Comparison of ENCODE assay signal across 19 mouse cellular contexts in the genomic region with DNA sequence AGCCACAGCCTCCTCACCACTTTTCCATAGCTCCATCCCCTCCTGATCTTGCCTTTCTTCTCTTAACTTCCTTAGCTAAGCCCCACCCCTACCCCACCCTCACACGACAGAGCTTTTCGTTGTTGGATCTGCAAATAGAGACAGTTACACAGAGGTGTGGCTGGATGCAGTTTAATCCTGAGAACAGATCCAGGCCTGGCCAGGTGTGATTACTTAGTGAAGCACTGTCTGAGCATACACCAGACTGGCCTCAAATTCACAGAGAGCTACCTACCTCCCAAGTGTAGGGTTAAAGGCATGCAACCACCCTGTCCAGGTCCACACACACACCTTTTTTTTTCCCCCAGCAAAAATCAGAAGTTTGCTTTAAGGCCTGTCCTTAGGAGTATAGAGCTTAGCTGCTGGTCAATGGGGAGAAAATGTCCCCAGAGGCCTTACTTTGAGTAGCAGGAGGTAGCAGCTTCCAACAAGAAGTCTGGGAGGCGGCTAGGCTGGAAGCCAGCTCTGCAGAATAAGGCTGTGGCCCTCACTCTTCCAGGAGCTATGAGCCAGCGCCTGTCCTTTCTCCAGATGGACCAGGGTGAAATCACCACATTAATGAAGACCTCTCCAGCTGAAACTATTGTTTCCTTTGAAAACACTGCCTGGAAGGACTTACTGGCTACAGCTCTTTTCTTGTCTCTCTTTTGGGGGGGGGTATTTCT.
A peak's percentile ranks its signal among the peaks of the same experiment; 100 is the strongest.
DNase-seq lines count a peak whose midpoint lies in the region; ATAC-seq lines count a peak whose summit lies in the region.
"Had no signal": no experiment of that assay in that cellular context is flagged by ENCODE, and none has a peak within 500 bp of the region (broad histone marks: within the 10 kb centered on the region; RNA-seq: fewer than 3 reads in every experiment).

No protein-coding gene starts in this region.

- WGBS in embryonic facial prominence, embryonic 14.5 days = 58% methylated on average over 4 of the region's 4 CpGs
- WGBS in embryonic facial prominence, embryonic 10.5 days = 61% methylated on average over 4 of the region's 4 CpGs
- 65% methylated on average over 4 of the region's 4 CpGs for WGBS in kidney, embryonic 14.5 days

- no peak overlapping the region for H3K9ac ChIP-seq in embryonic facial prominence, embryonic 14.5 days (ENCODE audit: low read depth, low read length)
- H3K9ac ChIP-seq in kidney, embryonic 14.5 days (ENCODE audit: low read depth, low read length) = no peak overlapping the region
- H3K9ac ChIP-seq: hindbrain, embryonic 12.5 days; limb, embryonic 15.5 days; neural tube, embryonic 13.5 days had no signal

- DNase-seq in embryonic facial prominence, embryonic 14.5 days (ENCODE audit: low spot score) = peak; percentile 28
- no peak for DNase-seq in embryonic facial prominence, embryonic 10.5 days (ENCODE audit: low spot score)
- DNase-seq in kidney, postnatal 10 days = peak; percentile 50
- DNase-seq in heart, adult 9 months (ENCODE audit: low spot score in 2 of 2) = peak; percentile 33 to 35
- DNase-seq in lung, postnatal 4 days = peak; percentile 15 to 69
- no peak for DNase-seq in ovary, postnatal 10 days (ENCODE audit: low spot score)
- DNase-seq: B cell, adult 2 months; cerebellum, adult 9-10 months; right cerebral cortex, adult 18-20 months; thymus, postnatal 14 days had no signal

- no peaks in the 10 kb centered on the region for H3K27me3 ChIP-seq in embryonic facial prominence, embryonic 14.5 days (replicated peaks; ENCODE audit: control insufficient read depth, insufficient read depth, low read length)
- H3K27me3 ChIP-seq in embryonic facial prominence, embryonic 10.5 days (replicated peaks; ENCODE audit: low read depth, poor library complexity, severe bottlenecking) = no peaks in the 10 kb centered on the region
- no peaks in the 10 kb centered on the region for H3K27me3 ChIP-seq in kidney, embryonic 14.5 days (ENCODE audit: control insufficient read depth, insufficient read depth, low read length)
- H3K27me3 ChIP-seq: hindbrain, embryonic 12.5 days; limb, embryonic 15.5 days; neural tube, embryonic 13.5 days had no signal

- H3K4me1 ChIP-seq in embryonic facial prominence, embryonic 14.5 days (ENCODE audit: control insufficient read depth, insufficient read depth, low read length) = no peaks in the 10 kb centered on the region
- H3K4me1 ChIP-seq in embryonic facial prominence, embryonic 10.5 days = peaks cover 7% of the 10 kb centered on the region
- H3K4me1 ChIP-seq in kidney, embryonic 14.5 days (ENCODE audit: control insufficient read depth, insufficient read depth, low read length) = no peaks in the 10 kb centered on the region
- H3K4me1 ChIP-seq: hindbrain, embryonic 12.5 days; neural tube, embryonic 13.5 days had no signal

- no peak overlapping the region for H3K4me2 ChIP-seq in embryonic facial prominence, embryonic 14.5 days (ENCODE audit: low read depth, low read length)
- H3K4me2 ChIP-seq in kidney, embryonic 14.5 days (replicated peaks; ENCODE audit: low read depth, low read length) = no peak overlapping the region
- H3K4me2 ChIP-seq: hindbrain, embryonic 12.5 days; limb, embryonic 15.5 days; neural tube, embryonic 13.5 days had no signal

- H3K4me3 ChIP-seq in embryonic facial prominence, embryonic 14.5 days (ENCODE audit: low read depth, low read length) = no peak overlapping the region
- no peak overlapping the region for H3K4me3 ChIP-seq in embryonic facial prominence, embryonic 10.5 days
- H3K4me3 ChIP-seq in kidney, embryonic 14.5 days (ENCODE audit: low read length) = no peak overlapping the region
- H3K4me3 ChIP-seq: hindbrain, embryonic 12.5 days; left cerebral cortex, adult 2 months; limb, embryonic 15.5 days; neural tube, embryonic 13.5 days had no signal

- H3K9me3 ChIP-seq in embryonic facial prominence, embryonic 14.5 days (ENCODE audit: control insufficient read depth, low read length) = no peaks in the 10 kb centered on the region
- no peaks in the 10 kb centered on the region for H3K9me3 ChIP-seq in embryonic facial prominence, embryonic 10.5 days
- no peaks in the 10 kb centered on the region for H3K9me3 ChIP-seq in kidney, embryonic 14.5 days (ENCODE audit: control insufficient read depth, low read length)
- H3K9me3 ChIP-seq: hindbrain, embryonic 12.5 days; limb, embryonic 15.5 days; neural tube, embryonic 13.5 days had no signal

- ATAC-seq in embryonic facial prominence, embryonic 14.5 days (ENCODE audit: low read depth) = no peak
- ATAC-seq in kidney, embryonic 14.5 days (ENCODE audit: low FRiP score, low TSS enrichment) = no peak
- no peak for ATAC-seq in erythroblast, adult 5-6 weeks (replicated peaks; ENCODE audit: low FRiP score, poor library complexity, severe bottlenecking)
- ATAC-seq: midbrain, embryonic 16.5 days had no signal

- no peak overlapping the region for H3K27ac ChIP-seq in embryonic facial prominence, embryonic 14.5 days (replicated peaks; ENCODE audit: low read depth, low read length)
- H3K27ac ChIP-seq in embryonic facial prominence, embryonic 10.5 days (replicated peaks) = no peak overlapping the region
- H3K27ac ChIP-seq in kidney, embryonic 14.5 days (ENCODE audit: low read depth, low read length) = no peak overlapping the region
- H3K27ac ChIP-seq: hindbrain, embryonic 12.5 days; kidney, postnatal 0 days; left cerebral cortex, adult 2 months; limb, embryonic 15.5 days; macrophage; neural tube, embryonic 13.5 days had no signal

- no peaks in the 10 kb centered on the region for H3K36me3 ChIP-seq in embryonic facial prominence, embryonic 14.5 days (ENCODE audit: control insufficient read depth, insufficient read depth, low read length)
- no peaks in the 10 kb centered on the region for H3K36me3 ChIP-seq in embryonic facial prominence, embryonic 10.5 days (replicated peaks)
- H3K36me3 ChIP-seq in kidney, embryonic 14.5 days (ENCODE audit: control insufficient read depth, insufficient read depth, low read length) = no peaks in the 10 kb centered on the region
- H3K36me3 ChIP-seq: hindbrain, embryonic 12.5 days; limb, embryonic 15.5 days; neural tube, embryonic 13.5 days had no signal

Comparison
In these comparisons a context has a peak if more than half of its experiments do, and no peak if none do; other contexts are left out.
1. DNase-seq: peak in embryonic facial prominence, embryonic 14.5 days (single experiment), kidney, postnatal 10 days (single experiment), heart, adult 9 months (2 of 2) and lung, postnatal 4 days (2 of 2); none in embryonic facial prominence, embryonic 10.5 days (single experiment) and ovary, postnatal 10 days (single experiment).